Comparison of ENCODE assay signal across 13 mouse cellular contexts in the genomic region with DNA sequence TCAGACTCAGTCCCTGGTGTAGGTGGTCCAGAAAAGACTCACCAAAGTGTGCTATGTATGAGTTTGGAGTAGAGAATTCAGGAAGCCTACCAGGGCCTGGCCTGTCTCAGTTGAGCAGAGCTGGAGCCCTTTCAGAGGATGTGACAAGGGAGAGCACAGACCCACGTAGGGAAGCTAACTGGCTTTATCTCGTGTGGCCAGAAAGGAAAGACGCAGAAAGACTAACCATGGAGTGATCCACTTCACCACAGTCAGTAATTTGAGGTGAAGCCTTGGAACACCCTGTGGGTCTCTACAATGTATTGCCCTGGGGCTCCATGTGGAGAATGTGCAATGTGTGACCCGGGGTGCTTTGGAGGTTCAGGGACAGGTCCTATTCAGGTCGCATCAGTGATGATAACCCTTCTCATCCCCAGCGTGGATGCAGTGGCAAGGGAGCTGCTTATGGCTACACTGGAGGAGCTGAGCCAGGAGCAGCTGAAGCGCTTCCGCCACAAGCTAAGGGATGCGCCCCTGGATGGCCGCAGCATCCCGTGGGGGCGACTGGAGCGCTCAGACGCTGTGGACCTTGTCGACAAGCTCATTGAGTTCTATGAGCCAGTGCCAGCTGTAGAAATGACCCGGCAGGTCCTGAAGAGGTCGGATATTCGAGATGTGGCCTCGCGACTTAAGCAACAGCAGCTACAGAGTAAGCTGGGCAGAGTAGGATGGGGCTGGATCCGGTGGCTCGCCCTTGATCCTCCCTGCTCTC. TPM values are rescaled to one million over a fixed set of nuclear protein-coding genes. Genes with fewer than 3 reads are reported as not detected.
DNase-seq lines count a peak whose midpoint lies in the region; ATAC-seq and TF ChIP-seq lines count a peak whose summit lies in the region.
"Had no signal": no experiment of that assay in that cellular context is flagged by ENCODE, and none has a peak within 500 bp of the region (broad histone marks: within the 10 kb centered on the region; RNA-seq: fewer than 3 reads in every experiment).

No protein-coding gene starts in this region.

- ATAC-seq in hindbrain, embryonic 14.5 days (ENCODE audit: low FRiP score), result no peak
- peak; percentile 41; the same call in 1 of the 2 replicates for ATAC-seq in megakaryocyte-erythroid progenitor cell, adult 5-6 weeks (replicated peaks; ENCODE audit: low FRiP score, low TSS enrichment, poor library complexity, severe bottlenecking)
- no peak for ATAC-seq in frontal cortex, adult (ENCODE audit: low TSS enrichment)

- in situ Hi-C loops in ES-E14 (cut with MboI; ENCODE audit: low sequenced_read_pairs in 2 of 2, unreplicated experiment in 2 of 2), result no loop called here

- no peak for TF ChIP-seq CTCF in E14TG2a.4 (conservative IDR thresholded peaks at IDR 0.05; ENCODE audit: low read length)

- peak overlapping the region; percentile 77 for H3K4me3 ChIP-seq in E14TG2a.4 (replicated peaks; ENCODE audit: low read length)
- H3K4me3 ChIP-seq in ES-E14 (ENCODE audit: insufficient read depth in 1 of 2, low read depth in 1 of 2, low read length in 2 of 2, poor library complexity in 1 of 2, severe bottlenecking in 1 of 2), result peak overlapping the region; percentile 13 to 32; a peak in 2 of 4 replicates
- H3K4me3 ChIP-seq in hindbrain, embryonic 14.5 days (replicated peaks; ENCODE audit: low read length), result 0 out of 2 replicates have a peak overlapping the region, but pooled peaks have one; percentile 40

- H3K4me2 ChIP-seq in hindbrain, embryonic 14.5 days (replicated peaks), result no peak overlapping the region

- no peak overlapping the region for H3K9ac ChIP-seq in ES-E14 (ENCODE audit: insufficient read depth, low read depth, low read length, poor library complexity, severe bottlenecking)
- H3K9ac ChIP-seq in hindbrain, embryonic 14.5 days, result no peak overlapping the region

- H3K36me3 ChIP-seq in E14TG2a.4 (ENCODE audit: insufficient read depth, low read length), result no peaks in the 10 kb centered on the region
- no peaks in the 10 kb centered on the region for H3K36me3 ChIP-seq in ES-E14 (ENCODE audit: control insufficient read depth, insufficient read depth, low read length, poor library complexity, severe bottlenecking)
- H3K36me3 ChIP-seq in hindbrain, embryonic 14.5 days (replicated peaks; ENCODE audit: control insufficient read depth, insufficient read depth), result no peaks in the 10 kb centered on the region

- DNase-seq in ES-E14 (ENCODE audit: low read depth, low spot score) (no peak), MN1 (ENCODE audit: low spot score) (no peak)
- DNase-seq in hindbrain, embryonic 14.5 days (ENCODE audit: low spot score), result no peak
- no peak for DNase-seq in yolk sac, embryonic 10.5 days (ENCODE audit: low spot score)
- DNase-seq: adrenal gland, adult 8-10 months; heart, adult 18-20 months; spleen, adult 18-20 months; thymus, postnatal 4 days had no signal

- H3K9me3 ChIP-seq in E14TG2a.4 (ENCODE audit: low read length) (no peaks in the 10 kb centered on the region), ES-E14 (ENCODE audit: control insufficient read depth, insufficient read depth, low read depth, low read length) (no peaks in the 10 kb centered on the region)
- H3K9me3 ChIP-seq in hindbrain, embryonic 14.5 days (ENCODE audit: control insufficient read depth, low read length), result no peaks in the 10 kb centered on the region

- H3K27me3 ChIP-seq in E14TG2a.4 (ENCODE audit: insufficient read depth, low read length), result peaks cover 81% of the 10 kb centered on the region
- peaks cover 66% of the 10 kb centered on the region for H3K27me3 ChIP-seq in hindbrain, embryonic 14.5 days (ENCODE audit: control insufficient read depth, insufficient read depth, low read length)

- 27% methylated on average over 22 of the region's 22 CpGs for WGBS in hindbrain, embryonic 14.5 days

- H3K4me1 ChIP-seq in E14TG2a.4 (replicated peaks; ENCODE audit: low read depth, low read length) (peaks cover 33% of the 10 kb centered on the region), ES-E14 (ENCODE audit: control insufficient read depth in 2 of 2, insufficient read depth in 2 of 2, low read length in 2 of 2, poor library complexity in 1 of 2) (no peaks in the 10 kb centered on the region)
- H3K4me1 ChIP-seq in hindbrain, embryonic 14.5 days (replicated peaks; ENCODE audit: control insufficient read depth, insufficient read depth, low read length), result peaks cover 11% of the 10 kb centered on the region; the same call in 1 of the 2 replicates

- H3K27ac ChIP-seq in ES-E14 (ENCODE audit: insufficient read depth, low read depth, low read length, poor library complexity, severe bottlenecking), result no peak overlapping the region
- no peak overlapping the region for H3K27ac ChIP-seq in hindbrain, embryonic 14.5 days

TF ChIP-seq in ES-E14, 5 proteins besides CTCF, POLR2A, EP300 and RAD21:
- TF ChIP-seq ZC3H11A (IDR thresholded peaks at IDR 0.05; ENCODE audit: borderline replicate concordance, low read depth, low read length), result no peak
- TF ChIP-seq CHD2 (IDR thresholded peaks at IDR 0.05; ENCODE audit: low read depth, low read length), result no peak
- TF ChIP-seq MAFK (IDR thresholded peaks at IDR 0.05; ENCODE audit: insufficient read depth, low read depth, low read length), result no peak
- no peak for TF ChIP-seq ZNF384 (IDR thresholded peaks at IDR 0.05; ENCODE audit: low read depth, low read length)
- TF ChIP-seq HCFC1 (IDR thresholded peaks at IDR 0.05; ENCODE audit: borderline replicate concordance, insufficient read depth, low read length), result no peak

RNA-seq across cellular contexts. Expression of gene Nlrp6, which starts 0.7 kb away (rescaled TPM):
- total RNA-seq in ES-E14 (2012; rRNA removed), result 0.27 and 0.74 TPM in 2 replicates
- 0.60 and 1.4 TPM in 2 replicates for polyA plus RNA-seq in hindbrain, embryonic 14.5 days (2014; fragmentation: Nextera tagmentation; extraction: Ambion mirVana)
- total RNA-seq in megakaryocyte-erythroid progenitor cell, adult 5-6 weeks (2014; fragmentation: Nextera tagmentation), result 0.52 TPM in 1 of 2 replicates, not detected in the other
- total RNA-seq in megakaryocyte-erythroid progenitor cell, adult 5-6 weeks (2017), result not detected in 2 replicates
- total RNA-seq: heart, adult 18-20 months; MEL had no signal

RNA-seq across cellular contexts. Expression of gene Pgghg, which starts 19.8 kb away (rescaled TPM):
- 10.0 and 12.5 TPM in 2 replicates for total RNA-seq in ES-E14 (2012; rRNA removed)
- 8.2 and 9.2 TPM in 2 replicates for polyA plus RNA-seq in hindbrain, embryonic 14.5 days (2014; fragmentation: Nextera tagmentation; extraction: Ambion mirVana)
- 12.2 and 18.7 TPM in 2 replicates for total RNA-seq in megakaryocyte-erythroid progenitor cell, adult 5-6 weeks (2014; fragmentation: Nextera tagmentation)
- 6.1 and 7.2 TPM in 2 replicates for total RNA-seq in megakaryocyte-erythroid progenitor cell, adult 5-6 weeks (2017)

RNA-seq across cellular contexts. Expression of gene Cox8b, which starts 21.2 kb away (rescaled TPM):
- not detected in 2 replicates for total RNA-seq in ES-E14 (2012; rRNA removed)
- polyA plus RNA-seq in hindbrain, embryonic 14.5 days (2014; fragmentation: Nextera tagmentation; extraction: Ambion mirVana), result not detected in 2 replicates
- not detected in 2 replicates for total RNA-seq in megakaryocyte-erythroid progenitor cell, adult 5-6 weeks (2014; fragmentation: Nextera tagmentation)
- not detected in 2 replicates for total RNA-seq in megakaryocyte-erythroid progenitor cell, adult 5-6 weeks (2017)
- total RNA-seq: left cerebral cortex, postnatal 36 days; MEL had no signal

RNA-seq across cellular contexts. Expression of gene Ifitm5, which starts 28.7 kb away (rescaled TPM):
- total RNA-seq in ES-E14 (2012; rRNA removed), result 7.7 and 18.6 TPM in 2 replicates
- polyA plus RNA-seq in hindbrain, embryonic 14.5 days (2014; fragmentation: Nextera tagmentation; extraction: Ambion mirVana), result 0.55 TPM in 1 of 2 replicates, not detected in the other
- 0.55 TPM in 1 of 2 replicates, not detected in the other for total RNA-seq in megakaryocyte-erythroid progenitor cell, adult 5-6 weeks (2014; fragmentation: Nextera tagmentation)
- 2.4 TPM in 1 of 2 replicates, not detected in the other for total RNA-seq in megakaryocyte-erythroid progenitor cell, adult 5-6 weeks (2017)
- total RNA-seq: left cerebral cortex, postnatal 36 days had no signal

RNA-seq across cellular contexts. Expression of gene Gm45717, which starts 34.3 kb away (rescaled TPM):
- total RNA-seq in ES-E14 (2012; rRNA removed), result not detected in 2 replicates
- polyA plus RNA-seq in hindbrain, embryonic 14.5 days (2014; fragmentation: Nextera tagmentation; extraction: Ambion mirVana), result not detected in 2 replicates
- total RNA-seq in megakaryocyte-erythroid progenitor cell, adult 5-6 weeks (2014; fragmentation: Nextera tagmentation), result not detected in 2 replicates
- not detected in 2 replicates for total RNA-seq in megakaryocyte-erythroid progenitor cell, adult 5-6 weeks (2017)
- total RNA-seq: adrenal gland, adult 8-10 months; heart, adult 18-20 months; left cerebral cortex, postnatal 36 days; MEL had no signal

Comparison
In these comparisons a context has a peak if more than half of its experiments do, and no peak if none do; other contexts are left out.
1. H3K4me3 ChIP-seq: peak in every context shown above with its lines; median percentile 77 in E14TG2a.4; 40 in hindbrain, embryonic 14.5 days; 22 in ES-E14.